Mouse (Mus musculus) midbrain, embryonic 15.5 days (tissue): Measurements from ENCODE around the gene Chek2. TPM values are rescaled to one million over a fixed set of nuclear protein-coding genes. Genes with fewer than 3 reads are reported as not detected.
A peak's percentile ranks its signal among the peaks of the same experiment; 100 is the strongest.

Source experiments
- ATAC-seq: fragments of 200-750 bp; cut with Nextera tagmentation; replicated peaks from 2 replicates; pipeline ENCODE4 v1.8.0; 2017; ENCODE audit warnings: moderate TSS enrichment
- H3K27ac ChIP-seq: fragments of 300-500 bp; sonication (generic); 2 replicates; pipeline ENCODE4 v1.5.1; 2015; ENCODE audit warnings: mild to moderate bottlenecking, inconsistent platforms
- H3K27me3 ChIP-seq: fragments of 300-500 bp; sonication (generic); replicated peaks from 2 replicates; pipeline ENCODE4 v1.6.1; 2015; ENCODE audit warnings: inconsistent platforms
- H3K36me3 ChIP-seq: fragments of 300-500 bp; sonication (generic); replicated peaks from 2 replicates; pipeline ENCODE4 v1.6.1; 2015; ENCODE audit warnings: inconsistent platforms
- H3K4me1 ChIP-seq: fragments of 300-500 bp; sonication (generic); 2 replicates; pipeline ENCODE4 v1.6.1; 2015; ENCODE audit warnings: inconsistent platforms
- H3K4me2 ChIP-seq: fragments of 300-500 bp; sonication (generic); 2 replicates; pipeline ENCODE4 v1.6.1; 2015; ENCODE audit warnings: inconsistent platforms, mild to moderate bottlenecking, moderate library complexity
- H3K4me3 ChIP-seq: fragments of 300-500 bp; sonication (generic); 2 replicates; pipeline ENCODE4 v1.5.1; 2015; ENCODE audit warnings: mild to moderate bottlenecking, inconsistent platforms
- H3K9ac ChIP-seq: fragments of 300-500 bp; sonication (generic); 2 replicates; pipeline ENCODE4 v1.6.1; 2015; ENCODE audit warnings: mild to moderate bottlenecking, inconsistent platforms
- H3K9me3 ChIP-seq: fragments of 300-500 bp; sonication (generic); 2 replicates; pipeline ENCODE4 v1.6.1; 2016; ENCODE audit warnings: inconsistent platforms
- WGBS: fragments of 180-500 bp; shearing (Covaris S2); methylation state at CpG from one replicate; pipeline ENCODE4 v1.1.7; 2015; ENCODE audit warnings: mixed read lengths; 5-methylcytosine and 5-hydroxymethylcytosine counted together
- polyA plus RNA-seq: library from polyadenylated mRNA; unstranded; fragments of >200 nt; fragmentation: Nextera tagmentation; extraction: Ambion mirVana; gene quantifications from 2 replicates; pipeline ENCODE4 v1.2.1, GENCODE M21; 2015

Chek2 gene
- polyA plus RNA-seq, 1 experiment from 2014 or later = 5.0 TPM

GRCm38 (mm10) chr5:110879584-110880374 lies 40.0 kb downstream of the Chek2 start, which contains the start of gene Ttc28:
Gene Ttc28, plus strand, starts transcription at chr5:110879803.
- no peaks in the 10 kb centered on the region for H3K9me3 ChIP-seq
- peak within 1 kb of the TSS; percentile 87 for H3K4me3 ChIP-seq
- H3K4me1 ChIP-seq = peaks cover 21% of the 10 kb centered on the region
- peak; percentile 93 for ATAC-seq
- under 1% methylated on average over 86 of the region's 101 CpGs for WGBS
- peak within 1 kb of the TSS; percentile 75 for H3K27ac ChIP-seq
- H3K9ac ChIP-seq = peak within 1 kb of the TSS; percentile 84
- no peaks in the 10 kb centered on the region for H3K36me3 ChIP-seq
- H3K27me3 ChIP-seq = no peaks in the 10 kb centered on the region
- H3K4me2 ChIP-seq = peak within 1 kb of the TSS; percentile 80

GRCm38 (mm10) chr5:110888596-110888995 lies 48.8 kb downstream of the Chek2 start:
- Histone ChIP-seq H3K4me1 (no peaks in the 10 kb centered on the region), H3K36me3 (0 out of 2 replicates have a peak, but pooled peaks cover 8% of the 10 kb centered on the region), H3K4me2 (no peak overlapping the region), H3K4me3 (no peak overlapping the region), H3K27ac (no peak overlapping the region), H3K9me3 (no peaks in the 10 kb centered on the region), H3K9ac (no peak overlapping the region), H3K27me3 (no peaks in the 10 kb centered on the region)
- WGBS = 64% methylated on average over 4 of the region's 4 CpGs
- ATAC-seq = no peak

- Histone ChIP-seq H3K4me3 (no peak overlapping the region), H3K4me1 (no peaks in the 10 kb centered on the region), H3K9ac (no peak overlapping the region), H3K27ac (no peak overlapping the region), H3K27me3 (no peaks in the 10 kb centered on the region), H3K9me3 (no peaks in the 10 kb centered on the region), H3K4me2 (no peak overlapping the region), H3K36me3 (0 out of 2 replicates have a peak, but pooled peaks cover 13% of the 10 kb centered on the region)
- ATAC-seq = no peak
- WGBS = 86% methylated on average over 1 of the region's 1 CpGs
Measured at GRCm38 (mm10) chr5:110889945-110890344, 50.2 kb downstream of the Chek2 start.

- no peak for ATAC-seq
- 93% methylated on average over 3 of the region's 3 CpGs for WGBS
Measured at GRCm38 (mm10) chr5:110890561-110890960, 50.8 kb downstream of the Chek2 start.

GRCm38 (mm10) chr5:110897114-110897788 lies 57.5 kb downstream of the Chek2 start:
- 12% methylated on average over 7 of the region's 7 CpGs for WGBS
- Histone ChIP-seq H3K27ac (no peak overlapping the region; the same call in 1 of the 2 replicates), H3K9me3 (no peaks in the 10 kb centered on the region), H3K4me2 (no peak overlapping the region), H3K36me3 (0 out of 2 replicates have a peak, but pooled peaks cover 13% of the 10 kb centered on the region), H3K4me3 (no peak overlapping the region), H3K4me1 (no peaks in the 10 kb centered on the region), H3K9ac (no peak overlapping the region), H3K27me3 (no peaks in the 10 kb centered on the region)
- ATAC-seq = no peak

More at GRCm38 (mm10) chr5:110890561-110890960, 50.8 kb downstream of the Chek2 start:
- H3K4me3 ChIP-seq = no peak overlapping the region
- no peaks in the 10 kb centered on the region for H3K9me3 ChIP-seq
- H3K36me3 ChIP-seq = 0 out of 2 replicates have a peak, but pooled peaks cover 13% of the 10 kb centered on the region
- H3K9ac ChIP-seq = no peak overlapping the region
- no peaks in the 10 kb centered on the region for H3K4me1 ChIP-seq
- H3K27ac ChIP-seq = no peak overlapping the region
- no peaks in the 10 kb centered on the region for H3K27me3 ChIP-seq
- H3K4me2 ChIP-seq = no peak overlapping the region

- no peaks in the 10 kb centered on the region for H3K27me3 ChIP-seq
- H3K4me2 ChIP-seq = no peak overlapping the region
- ATAC-seq = no peak
- H3K9ac ChIP-seq = no peak overlapping the region
- H3K36me3 ChIP-seq = 0 out of 2 replicates have a peak, but pooled peaks cover 9% of the 10 kb centered on the region
- H3K4me1 ChIP-seq = no peaks in the 10 kb centered on the region
- no peaks in the 10 kb centered on the region for H3K9me3 ChIP-seq
- WGBS = 45% methylated on average over 7 of the region's 7 CpGs
- H3K4me3 ChIP-seq = no peak overlapping the region
- no peak overlapping the region for H3K27ac ChIP-seq
Measured at GRCm38 (mm10) chr5:110898169-110898568, 58.4 kb downstream of the Chek2 start.

- Histone ChIP-seq H3K9ac (no peak overlapping the region), H3K36me3 (0 out of 2 replicates have a peak, but pooled peaks cover 5% of the 10 kb centered on the region), H3K27ac (no peak overlapping the region), H3K4me3 (no peak overlapping the region), H3K4me1 (no peaks in the 10 kb centered on the region), H3K4me2 (no peak overlapping the region), H3K27me3 (no peaks in the 10 kb centered on the region), H3K9me3 (no peaks in the 10 kb centered on the region)
- ATAC-seq = no peak
- 87% methylated on average over 4 of the region's 4 CpGs for WGBS
Measured at GRCm38 (mm10) chr5:110898785-110899184, 59.0 kb downstream of the Chek2 start.

GRCm38 (mm10) chr5:110900331-110900730 lies 60.6 kb downstream of the Chek2 start:
- H3K4me1 ChIP-seq = no peaks in the 10 kb centered on the region
- ATAC-seq = no peak
- H3K27me3 ChIP-seq = no peaks in the 10 kb centered on the region
- H3K27ac ChIP-seq = no peak overlapping the region
- H3K36me3 ChIP-seq = no peaks in the 10 kb centered on the region
- no peak overlapping the region for H3K9ac ChIP-seq
- H3K4me2 ChIP-seq = no peak overlapping the region
- H3K9me3 ChIP-seq = no peaks in the 10 kb centered on the region
- no peak overlapping the region for H3K4me3 ChIP-seq

- ATAC-seq = no peak
- 97% methylated on average over 1 of the region's 1 CpGs for WGBS
- Histone ChIP-seq H3K4me1 (no peaks in the 10 kb centered on the region), H3K27ac (no peak overlapping the region), H3K4me3 (no peak overlapping the region), H3K4me2 (no peak overlapping the region), H3K9ac (no peak overlapping the region), H3K9me3 (no peaks in the 10 kb centered on the region), H3K27me3 (no peaks in the 10 kb centered on the region), H3K36me3 (no peaks in the 10 kb centered on the region)
Measured at GRCm38 (mm10) chr5:110906708-110907107, 66.9 kb downstream of the Chek2 start.

GRCm38 (mm10) chr5:110908879-110909278 lies 69.1 kb downstream of the Chek2 start:
- no peak for ATAC-seq
- no peaks in the 10 kb centered on the region for H3K36me3 ChIP-seq
- no peak overlapping the region for H3K4me2 ChIP-seq
- no peak overlapping the region for H3K4me3 ChIP-seq
- H3K9ac ChIP-seq = no peak overlapping the region
- H3K9me3 ChIP-seq = no peaks in the 10 kb centered on the region
- no peak overlapping the region for H3K27ac ChIP-seq
- H3K27me3 ChIP-seq = no peaks in the 10 kb centered on the region
- no peaks in the 10 kb centered on the region for H3K4me1 ChIP-seq

- ATAC-seq = no peak
- no peaks in the 10 kb centered on the region for H3K27me3 ChIP-seq
- no peaks in the 10 kb centered on the region for H3K36me3 ChIP-seq
- no peak overlapping the region for H3K27ac ChIP-seq
- H3K4me1 ChIP-seq = no peaks in the 10 kb centered on the region
- no peak overlapping the region for H3K9ac ChIP-seq
- H3K4me3 ChIP-seq = no peak overlapping the region
- 90% methylated on average over 4 of the region's 4 CpGs for WGBS
- no peaks in the 10 kb centered on the region for H3K9me3 ChIP-seq
- H3K4me2 ChIP-seq = no peak overlapping the region
Measured at GRCm38 (mm10) chr5:110909955-110910589, 70.3 kb downstream of the Chek2 start.

- 83% methylated on average over 11 of the region's 11 CpGs for WGBS
Measured at GRCm38 (mm10) chr5:110914859-110915258, 75.1 kb downstream of the Chek2 start.

More at GRCm38 (mm10) chr5:110914859-110915258, 75.1 kb downstream of the Chek2 start:
- Histone ChIP-seq H3K4me3 (no peak overlapping the region), H3K27ac (no peak overlapping the region), H3K27me3 (no peaks in the 10 kb centered on the region), H3K9ac (no peak overlapping the region), H3K9me3 (no peaks in the 10 kb centered on the region), H3K4me1 (no peaks in the 10 kb centered on the region), H3K36me3 (no peaks in the 10 kb centered on the region), H3K4me2 (no peak overlapping the region)
- no peak for ATAC-seq
